Mouse (Mus musculus) heart, postnatal 10 days (tissue): Measurements from ENCODE around the gene Gmeb1. TPM values are rescaled to one million over a fixed set of nuclear protein-coding genes. Genes with fewer than 3 reads are reported as not detected.
A peak's percentile ranks its signal among the peaks of the same experiment; 100 is the strongest.
"Not testable (repeated sequence)": the region's sequence is repeated elsewhere in the genome, so short reads cannot be mapped to it uniquely, and the experiment has no call there.

Experiments used
- DNase-seq, 2 experiments: peaks; one replicate each; pipeline ENCODE4 v3.0.0; 2021
- intact Hi-C: fragments of 180-260 bp; cut with DNase I; formaldehyde crosslinking; loops from one replicate; pipeline ENCODE4 v1.15.1; 2025
- total RNA-seq, 2 experiments: library from RNA; stranded (reverse); gene quantifications; 2 replicates each; pipeline ENCODE4 v1.2.3; 2021

The Gmeb1 gene
- total RNA-seq, 2 experiments from 2014 or later = 14.5 TPM

GRCm38 (mm10) chr4:132238356-132238755, 23.0 kb downstream of the Gmeb1 start:
- intact Hi-C loops = no loop called here

GRCm38 (mm10) chr4:132234710-132235109, 26.7 kb downstream of the Gmeb1 start:
- intact Hi-C loops = no loop called here
- DNase-seq = no peak

More at GRCm38 (mm10) chr4:132238356-132238755, 23.0 kb downstream of the Gmeb1 start:
- no peak for DNase-seq

GRCm38 (mm10) chr4:132230422-132230821, 31.0 kb downstream of the Gmeb1 start:
- DNase-seq = no peak
- intact Hi-C loops = no loop called here

DNA sequence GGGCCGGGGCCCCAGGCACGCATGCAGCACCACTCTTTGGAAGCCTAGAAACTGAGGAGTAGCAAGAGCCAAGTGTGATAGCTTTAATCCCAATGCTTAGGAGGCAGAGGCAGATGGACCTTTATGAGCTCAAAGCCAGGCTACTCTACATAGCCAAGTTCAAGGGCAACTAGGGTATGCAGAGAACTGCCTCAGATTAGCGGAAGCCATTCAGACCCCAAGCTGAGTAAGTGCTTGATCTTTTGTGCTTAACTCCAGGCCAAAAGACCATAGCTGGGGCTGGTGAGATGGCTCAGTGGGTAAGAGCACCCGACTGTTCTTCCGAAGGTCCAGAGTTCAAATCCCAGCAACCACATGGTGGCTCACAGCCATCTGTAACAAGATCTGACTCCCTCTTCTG, 39.4 kb downstream of the Gmeb1 start:
- DNase-seq, intact Hi-C loops: not testable (repeated sequence)

GRCm38 (mm10) chr4:132218439-132218838, 43.0 kb downstream of the Gmeb1 start:
- intact Hi-C loops, DNase-seq: not testable (repeated sequence)

GRCm38 (mm10) chr4:132217781-132218180, 43.6 kb downstream of the Gmeb1 start:
- intact Hi-C loops = no loop called here

GRCm38 (mm10) chr4:132216602-132217001, 44.8 kb downstream of the Gmeb1 start:
- intact Hi-C loops = no loop called here
- no peak for DNase-seq

More at GRCm38 (mm10) chr4:132217781-132218180, 43.6 kb downstream of the Gmeb1 start:
- no peak for DNase-seq

DNA sequence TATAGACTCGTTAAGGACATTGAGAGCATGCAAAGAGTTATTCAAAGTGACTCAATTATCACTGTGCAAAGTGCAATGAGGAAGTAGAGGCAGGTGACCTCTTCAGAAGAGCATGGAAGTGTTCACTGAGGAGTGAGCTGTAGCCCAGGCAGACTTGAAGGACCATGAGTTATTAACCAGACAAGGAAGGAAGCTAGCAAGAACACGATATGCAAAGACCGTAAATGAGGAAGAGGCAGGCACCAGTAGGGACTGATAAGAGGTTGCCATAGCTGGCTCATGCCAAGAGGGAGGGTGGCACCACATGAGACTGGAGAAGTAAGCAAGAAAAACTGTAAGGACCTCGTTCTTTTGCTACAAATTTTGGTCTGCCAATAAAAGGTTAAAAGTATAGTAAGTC, 46.6 kb downstream of the Gmeb1 start:
- intact Hi-C loops = no loop called here
- no peak for DNase-seq

DNA sequence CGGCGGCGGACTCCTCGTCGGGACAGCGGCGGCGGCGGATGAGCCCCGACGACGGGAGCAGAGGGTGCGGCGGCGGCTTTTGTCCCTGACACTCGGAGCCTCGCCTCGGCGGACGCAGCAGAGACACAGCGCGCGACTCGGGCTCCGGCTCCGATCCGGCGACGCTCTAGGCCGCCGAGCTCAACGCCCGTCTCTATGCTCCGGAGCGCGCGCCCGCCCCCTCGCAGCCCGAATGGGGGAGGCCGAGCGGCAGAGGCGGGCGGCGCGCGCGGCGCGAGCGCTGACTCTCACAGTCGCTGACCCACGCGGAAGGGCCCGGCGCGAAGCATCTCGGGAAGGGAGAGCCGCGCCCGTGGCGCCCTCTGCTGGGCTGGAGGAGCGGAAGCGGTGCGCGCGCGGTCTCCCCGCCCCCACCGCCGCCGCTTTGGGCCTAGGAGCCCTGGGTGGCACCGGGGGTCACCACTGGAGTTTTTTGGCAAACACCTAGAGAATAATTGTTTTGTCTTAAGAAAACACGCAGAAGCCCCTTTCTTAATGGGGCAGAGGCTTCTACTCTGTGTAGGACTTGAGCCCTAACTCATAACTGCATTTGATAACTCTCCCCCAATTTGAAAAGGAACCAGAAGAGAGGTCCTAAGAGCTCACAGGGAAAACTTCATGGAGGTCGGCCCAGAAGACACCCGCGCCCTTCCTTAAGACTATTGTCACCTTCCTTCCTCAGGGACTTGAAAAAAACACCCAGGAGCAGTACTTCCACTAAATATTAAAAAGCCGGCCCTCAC, 49.3 kb downstream of the Gmeb1 start, which contains the start of gene Ythdf2:
Gene Ythdf2, minus strand, starts transcription at position 351 of the 782 bp plus-strand sequence.
- intact Hi-C loops = loop anchor here (1.0 to 2.0 kb wide), 2 partner anchors 47 to 58 kb away; no protein-coding TSS in a partner anchor
- DNase-seq = peak; percentile 97 to 98

GRCm38 (mm10) chr4:132211091-132211942, 50.1 kb downstream of the Gmeb1 start:
- peak; percentile 35 to 47 for DNase-seq
- intact Hi-C loops = no loop called here

GRCm38 (mm10) chr4:132210325-132210724, 51.1 kb downstream of the Gmeb1 start:
- intact Hi-C loops = no loop called here
- DNase-seq = no peak

DNA sequence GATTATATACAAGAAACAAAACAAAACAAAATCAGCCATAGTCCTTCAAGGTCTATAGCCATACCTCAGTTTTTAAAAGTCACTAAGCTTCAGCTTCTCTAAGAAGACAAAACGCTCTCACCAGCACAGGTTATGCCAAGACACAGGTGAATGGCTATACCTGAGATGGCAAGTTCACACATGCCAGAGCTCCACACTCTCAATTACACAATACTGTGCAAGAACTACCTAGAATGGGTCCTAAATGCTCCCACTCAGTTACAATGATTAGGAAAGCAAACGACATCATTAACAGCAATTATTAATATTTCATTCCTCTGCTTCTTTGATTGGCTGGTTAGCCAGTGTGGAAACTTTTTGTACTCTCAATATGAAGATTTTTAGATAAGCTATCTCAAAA, 52.1 kb downstream of the Gmeb1 start:
- intact Hi-C loops = loop anchor here (10.0 kb wide), 1 partner anchor 306 kb away; the partner anchor contains the start of gene Sesn2

GRCm38 (mm10) chr4:132207280-132207679, 54.1 kb downstream of the Gmeb1 start:
- intact Hi-C loops = loop anchor here (10.0 kb wide), 1 partner anchor 308 kb away; the partner anchor contains the start of gene Sesn2
- no peak for DNase-seq

More for the DNA sequence above, 52.1 kb downstream of the Gmeb1 start:
- DNase-seq = no peak

DNA sequence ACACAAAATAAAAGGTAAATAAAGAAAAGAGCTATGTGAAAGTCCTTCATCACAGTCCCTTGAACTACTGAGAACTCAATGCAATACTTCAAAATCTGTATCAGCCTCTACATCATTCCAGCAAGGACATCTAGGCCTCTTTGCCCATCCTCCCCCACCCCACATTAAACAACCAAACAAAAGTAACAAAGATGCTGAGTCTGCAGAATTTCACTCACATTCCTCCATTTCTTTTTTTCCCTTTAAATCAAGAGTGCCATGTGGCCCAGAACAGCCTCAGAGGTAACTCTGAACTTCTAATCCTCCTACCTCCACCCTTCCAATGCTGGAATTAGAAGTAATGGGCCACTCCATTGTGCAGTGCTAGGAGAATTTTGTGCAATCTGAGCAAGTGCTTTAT, 62.6 kb downstream of the Gmeb1 start:
- intact Hi-C loops = no loop called here

GRCm38 (mm10) chr4:132198285-132198712, 63.1 kb downstream of the Gmeb1 start:
- intact Hi-C loops = no loop called here
- DNase-seq = peak; percentile 29 to 46

More for the DNA sequence above, 62.6 kb downstream of the Gmeb1 start:
- DNase-seq = no peak

DNA sequence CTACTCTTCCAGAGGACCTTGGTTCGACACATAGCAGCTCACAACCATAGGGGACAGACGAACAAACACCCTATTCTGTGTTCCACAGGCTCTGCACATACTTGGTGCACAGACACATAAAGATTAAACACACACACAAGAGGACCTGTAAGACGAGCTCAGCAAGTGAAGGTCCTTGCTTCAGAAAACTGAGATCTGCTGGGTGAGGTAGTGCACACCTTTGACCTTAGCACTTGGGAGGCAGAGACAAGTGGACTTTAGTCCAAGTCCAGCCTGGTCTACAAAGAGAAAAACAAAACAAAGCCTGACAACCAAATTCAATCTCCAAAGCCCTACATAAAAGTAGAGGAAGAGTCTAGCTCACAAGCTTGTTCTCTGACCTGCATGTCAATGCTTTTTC, 66.4 kb downstream of the Gmeb1 start:
- intact Hi-C loops = no loop called here
- DNase-seq = no peak

DNA sequence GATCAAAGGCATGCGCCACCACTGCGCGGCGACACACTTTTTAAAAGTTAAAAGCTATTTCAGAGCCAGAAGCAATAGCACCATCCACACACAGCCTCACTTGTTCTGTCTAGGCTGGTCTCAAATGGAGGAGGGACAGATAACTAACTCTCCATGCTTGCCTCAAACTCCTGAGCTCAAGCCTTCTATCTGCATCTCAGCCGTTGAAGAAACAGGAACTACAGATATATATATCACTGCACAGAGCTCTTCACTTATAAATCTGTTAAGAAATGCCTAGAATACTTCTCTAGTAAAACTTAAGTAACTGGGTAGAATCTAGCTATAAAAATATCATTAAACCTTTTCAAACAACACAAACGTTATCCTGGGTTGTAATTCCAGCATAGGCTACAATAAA, 67.0 kb downstream of the Gmeb1 start:
- DNase-seq = no peak
- intact Hi-C loops = no loop called here

DNA sequence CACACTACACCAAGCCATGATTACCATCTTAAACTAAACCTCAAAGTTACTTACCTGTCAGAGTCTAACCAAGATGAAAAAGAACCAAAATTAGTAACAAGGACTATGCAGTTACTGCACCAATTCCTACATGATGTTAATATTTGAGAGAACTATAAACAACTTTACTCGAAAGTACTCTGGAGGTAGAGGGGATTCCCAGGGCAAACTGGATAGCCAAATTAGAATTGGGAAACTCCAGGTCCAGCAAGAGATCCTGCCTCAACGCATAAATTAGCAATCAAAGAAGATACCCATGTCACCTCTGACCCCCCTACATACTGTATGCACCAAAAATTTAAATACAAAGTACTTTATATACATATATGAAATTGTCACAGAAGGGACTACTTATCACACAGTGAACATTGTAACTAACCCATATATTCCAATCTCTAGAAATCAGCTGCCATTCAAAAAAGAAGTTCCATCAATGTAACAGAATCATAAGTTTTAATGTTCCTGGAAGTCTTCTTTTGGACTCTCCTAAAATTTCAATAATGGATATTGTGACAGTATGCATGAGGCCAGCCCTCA, 73.5 kb downstream of the Gmeb1 start:
- no peak for DNase-seq
- intact Hi-C loops = no loop called here

DNA sequence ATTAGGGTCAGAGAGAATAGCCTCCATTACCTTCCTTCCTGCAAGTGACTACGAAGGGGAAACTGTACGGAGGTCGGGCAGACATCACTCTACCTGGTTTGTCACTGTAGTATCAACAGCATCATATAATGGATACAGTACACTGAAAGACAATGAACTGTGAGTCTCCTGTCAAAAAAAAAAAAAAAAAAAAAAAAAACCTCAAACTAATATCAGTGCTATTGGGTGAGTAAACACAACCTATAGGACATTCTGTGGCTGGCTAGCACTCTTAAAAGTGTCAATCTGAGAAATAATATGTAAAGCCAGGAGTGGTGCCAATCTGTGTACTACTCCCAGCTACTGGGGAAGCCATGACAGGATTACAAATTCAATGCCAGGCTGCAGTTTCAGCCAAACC, 78.2 kb downstream of the Gmeb1 start:
- intact Hi-C loops = loop anchor here (5.0 kb wide), 1 partner anchor 164 kb away; no protein-coding TSS in a partner anchor
- DNase-seq = no peak
